Mouse (Mus musculus) Patski (cell line): ENCODE measurements around the gene Hist1h2ad. TPM values are rescaled to one million over a fixed set of nuclear protein-coding genes. Genes with fewer than 3 reads are reported as not detected.
A peak's percentile ranks its signal among the peaks of the same experiment; 100 is the strongest.
"Not testable (repeated sequence)": the region's sequence is repeated elsewhere in the genome, so short reads cannot be mapped to it uniquely, and the experiment has no call there.

Experiments
- ATAC-seq: fragments of 100-300 bp; one replicate; pipeline ENCODE4 v1.8.0; 2021
- CTCF ChIA-PET: fragments of 350-600 bp; sonication (Branson Sonifier 250); formaldehyde crosslinking; loops from one replicate; lab custom pipeline; 2022; ENCODE audit warnings: inconsistent platforms; lab: Charles Lee
- POLR2A ChIA-PET: fragments of 350-600 bp; sonication (Branson Sonifier 250); formaldehyde crosslinking; loops from one replicate; lab custom pipeline; 2022; ENCODE audit warnings: antibody characterized with exemption, inconsistent platforms; lab: Charles Lee
- DNase-seq: peaks from one replicate; pipeline ENCODE4 v3.0.0-alpha.2; 2011; ENCODE audit warnings: low read depth, low spot score
- H3K27me3 ChIP-seq: fragments of 371-371 bp; one replicate; pipeline ENCODE4 v1.5.1; 2021
- CTCF ChIP-seq: fragments of 100-300 bp; IDR thresholded peaks from one replicate; pipeline ENCODE4 v1.5.1; 2021
- in situ Hi-C: fragments of 300-500 bp; cut with MboI; formaldehyde crosslinking; loops from 3 replicates; pipeline ENCODE4 v1.11.1; 2018; ENCODE audit warnings: low pct_unique_long_range_greater_than_20kb, mixed read lengths
- polyA plus RNA-seq: library from polyadenylated mRNA; unstranded; gene quantifications from one replicate; pipeline ENCODE4 v1.2.3, GENCODE M21; 2021

Hist1h2ad gene
- polyA plus RNA-seq, 1 experiment from 2014 or later, result 1.0 TPM

DNA sequence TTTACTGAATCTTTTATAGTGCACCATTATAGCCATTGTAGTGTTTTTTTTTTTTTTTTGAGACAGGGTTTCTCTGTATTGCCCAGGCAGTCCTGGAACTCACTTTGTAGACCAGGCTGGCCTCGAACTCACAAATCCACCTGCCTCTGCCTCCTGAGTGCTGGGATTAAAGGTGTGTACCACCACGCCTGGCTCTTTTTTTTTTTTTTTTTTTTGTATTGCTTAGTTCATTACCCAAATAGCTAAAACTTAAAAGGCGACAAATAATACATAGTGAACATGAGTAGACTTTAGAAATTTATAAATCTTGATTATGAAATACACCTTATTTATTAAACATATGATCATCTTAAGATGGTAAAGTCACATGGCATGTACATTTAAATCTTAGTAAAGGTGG, 32.7 kb upstream of the Hist1h2ad start:
- no peak for TF ChIP-seq CTCF
- no peak for ATAC-seq
- ChIA-PET POLR2A (interaction anchor here (0.6 to 1.8 kb wide), 5 partner anchors 8 to 1754 kb away, joined by 3 to 15 read pairs (median 3); partner anchors contain the start of genes Hist1h2an and Hist1h2bp), CTCF (interaction anchor here (1.2 kb wide), 1 partner anchor 26 kb away, joined by 3 read pairs; no protein-coding TSS in a partner anchor)
- in situ Hi-C loops, result no loop called here
- no peak for DNase-seq
- H3K27me3 ChIP-seq, result no peaks in the 10 kb centered on the region

DNA sequence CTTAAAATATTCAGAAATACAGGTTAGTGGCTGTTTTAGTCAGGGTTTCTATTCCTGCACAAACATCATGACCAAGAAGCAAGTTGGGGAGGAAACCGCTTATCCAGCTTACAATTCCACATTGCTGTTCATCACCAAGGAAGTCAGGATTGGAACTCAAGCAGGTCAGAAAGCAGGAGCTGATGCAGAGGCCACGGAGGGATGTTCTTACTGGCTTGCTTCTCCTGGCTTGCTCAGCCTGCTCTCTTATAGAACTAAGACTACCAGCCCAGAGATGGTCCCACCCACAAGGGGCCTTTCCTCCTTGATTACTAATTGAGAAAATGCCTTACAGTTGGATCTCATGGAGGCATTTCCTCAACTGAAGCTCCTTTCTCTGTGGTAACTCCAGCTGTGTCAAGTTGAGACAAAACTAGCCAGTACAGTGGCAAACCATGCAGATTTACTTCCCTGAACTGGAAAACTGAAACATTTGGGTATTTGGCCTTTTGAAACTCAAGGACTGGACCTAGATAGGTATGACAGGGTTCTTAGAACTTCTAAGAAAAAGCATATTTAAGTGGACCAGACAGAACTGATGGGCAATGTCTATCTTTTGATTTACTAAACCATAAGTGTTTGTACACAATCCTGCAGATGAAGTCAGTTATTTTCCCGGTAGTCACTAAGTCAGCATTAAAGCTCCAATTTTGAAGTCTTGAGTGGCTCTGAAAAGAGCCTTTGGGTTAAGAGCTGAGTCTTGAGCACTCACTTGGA, 31.8 kb upstream of the Hist1h2ad start:
- in situ Hi-C loops, ATAC-seq, H3K27me3 ChIP-seq, DNase-seq: not testable (repeated sequence)
- ChIA-PET POLR2A (interaction anchor here (0.6 to 1.8 kb wide), 4 partner anchors 7 to 42 kb away, joined by 3 to 15 read pairs (median 4); no protein-coding TSS in a partner anchor), CTCF (interaction anchor here (1.3 kb wide), 2 partner anchors 9 to 10 kb away, joined by 3 to 4 read pairs; partner anchors contain the start of genes Hist1h1d and Hist1h2af)

DNA sequence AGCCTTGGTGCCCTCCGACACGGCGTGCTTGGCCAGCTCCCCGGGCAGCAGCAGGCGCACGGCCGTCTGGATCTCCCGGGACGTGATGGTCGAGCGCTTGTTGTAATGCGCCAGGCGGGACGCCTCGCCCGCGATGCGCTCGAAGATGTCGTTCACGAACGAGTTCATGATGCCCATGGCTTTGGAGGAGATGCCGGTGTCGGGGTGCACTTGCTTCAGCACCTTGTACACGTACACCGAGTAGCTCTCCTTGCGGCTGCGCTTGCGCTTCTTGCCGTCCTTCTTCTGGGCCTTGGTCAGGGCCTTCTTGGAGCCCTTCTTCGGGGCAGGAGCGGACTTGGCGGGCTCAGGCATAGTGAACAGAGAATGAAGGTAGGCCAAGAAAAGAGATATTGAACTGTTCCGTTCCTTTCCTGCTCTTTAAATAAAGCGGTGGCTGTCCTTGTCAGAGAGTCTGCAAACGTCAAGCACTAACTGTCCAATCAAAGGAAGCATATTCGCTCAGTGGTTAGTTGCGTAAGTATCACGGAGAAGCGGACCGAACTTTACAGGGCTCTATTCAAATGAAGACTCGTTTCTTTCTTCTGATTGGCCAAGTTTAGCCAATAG, 31.1 kb upstream of the Hist1h2ad start, which contains the start of gene Hist1h2bh:
TSS of gene Hist1h2bh (minus strand) at position 394 of the 609 bp plus-strand sequence.
- CTCF ChIA-PET, result interaction anchor here (1.3 kb wide), 2 partner anchors 9 kb away, joined by 3 to 4 read pairs; partner anchors contain the start of genes Hist1h1d and Hist1h2af
- POLR2A ChIA-PET, result interaction anchor here (1.4 to 1.8 kb wide), 2 partner anchors 8 to 41 kb away, joined by 5 to 15 read pairs; no protein-coding TSS in a partner anchor
- in situ Hi-C loops, H3K27me3 ChIP-seq: not testable (repeated sequence)
- peak; percentile 83 for DNase-seq
- ATAC-seq, result peak; percentile 94

GRCm38 (mm10) chr13:23543965-23544786, 30.0 kb upstream of the Hist1h2ad start, which contains the start of gene Hist1h3f:
Gene Hist1h3f, plus strand, starts transcription at chr13:23544052.
- in situ Hi-C loops, result no loop called here

GRCm38 (mm10) chr13:23544787-23545120, 29.4 kb upstream of the Hist1h2ad start:
- peak; percentile 3 for ATAC-seq
- H3K27me3 ChIP-seq, DNase-seq, in situ Hi-C loops, CTCF ChIA-PET, POLR2A ChIA-PET: not testable (repeated sequence)

More at GRCm38 (mm10) chr13:23543965-23544786, 30.0 kb upstream of the Hist1h2ad start, which contains the start of gene Hist1h3f:
- peak; percentile 68 for ATAC-seq
- ChIA-PET POLR2A (no interaction called here), CTCF (interaction anchor here (1.3 kb wide), 1 partner anchor 10 kb away, joined by 4 read pairs; the partner anchor contains the start of gene Hist1h2af)
- no peaks in the 10 kb centered on the region for H3K27me3 ChIP-seq
- DNase-seq, result peak; percentile 89
- no peak for TF ChIP-seq CTCF

GRCm38 (mm10) chr13:23546694-23547093, 27.5 kb upstream of the Hist1h2ad start:
- ChIA-PET POLR2A (no interaction called here), CTCF (no interaction called here)
- H3K27me3 ChIP-seq, result no peaks in the 10 kb centered on the region
- in situ Hi-C loops, result no loop called here
- TF ChIP-seq CTCF, result no peak
- ATAC-seq (no peak), DNase-seq (no peak)

GRCm38 (mm10) chr13:23550761-23551145, 23.4 kb upstream of the Hist1h2ad start:
- in situ Hi-C loops, result no loop called here
- no peak for DNase-seq
- TF ChIP-seq CTCF, result no peak

DNA sequence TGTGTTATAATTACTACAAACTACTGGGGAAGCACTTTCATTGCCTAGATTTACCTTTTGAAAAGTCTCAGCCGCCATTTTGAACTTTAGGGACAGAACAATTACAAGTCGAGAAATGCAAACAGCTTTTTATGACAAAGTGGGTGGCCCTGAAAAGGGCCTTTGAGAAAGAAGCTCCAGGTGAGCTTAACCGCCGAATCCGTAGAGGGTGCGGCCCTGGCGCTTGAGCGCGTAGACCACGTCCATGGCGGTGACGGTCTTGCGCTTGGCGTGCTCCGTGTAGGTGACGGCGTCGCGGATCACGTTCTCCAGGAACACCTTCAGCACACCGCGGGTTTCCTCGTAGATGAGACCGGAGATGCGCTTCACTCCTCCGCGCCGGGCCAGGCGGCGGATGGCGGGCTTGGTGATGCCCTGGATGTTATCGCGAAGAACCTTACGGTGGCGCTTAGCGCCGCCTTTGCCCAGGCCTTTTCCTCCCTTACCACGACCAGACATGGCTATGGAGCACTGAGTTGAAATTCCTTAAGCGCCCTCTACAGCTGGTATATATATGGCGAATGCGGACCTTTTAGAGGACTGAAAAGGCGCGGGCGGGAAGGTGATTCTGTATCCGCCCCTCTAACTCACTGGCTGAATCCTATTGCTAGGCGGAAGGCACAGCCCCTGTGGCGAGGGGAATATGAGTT, 22.9 kb upstream of the Hist1h2ad start, which contains the start of gene Hist1h4f:
TSS of gene Hist1h4f (minus strand) at position 503 of the 689 bp plus-strand sequence.
- H3K27me3 ChIP-seq, in situ Hi-C loops, CTCF ChIA-PET: not testable (repeated sequence)
- peak; percentile 56 for ATAC-seq
- peak; percentile 76 for DNase-seq
- POLR2A ChIA-PET, result interaction anchor here (1.0 to 1.2 kb wide), 2 partner anchors 9 to 12 kb away, joined by 3 to 5 read pairs; no protein-coding TSS in a partner anchor
- peak; percentile 53 for TF ChIP-seq CTCF

More at GRCm38 (mm10) chr13:23550761-23551145, 23.4 kb upstream of the Hist1h2ad start:
- CTCF ChIA-PET, result no interaction called here
- H3K27me3 ChIP-seq, result no peaks in the 10 kb centered on the region
- POLR2A ChIA-PET, result interaction anchor here (1.0 to 1.2 kb wide), 2 partner anchors 9 to 12 kb away, joined by 3 to 5 read pairs; no protein-coding TSS in a partner anchor
- no peak for ATAC-seq
